Mouse (Mus musculus) brain, adult 10 weeks (tissue): ENCODE results near the gene Krtap19-4. TPM values are rescaled to one million over a fixed set of nuclear protein-coding genes. Genes with fewer than 3 reads are reported as not detected.

ENCODE experiments used
- polyA plus RNA-seq: library from polyadenylated mRNA; stranded (reverse); fragments of 350-450 nt; fragmentation: Illumina TruSeq; extraction: RNeasy Lipid Tissue Mini Kit (QIAGEN cat#74804); gene quantifications from one replicate; pipeline ENCODE4 v1.2.3, GENCODE M21; 2015; ENCODE audit warnings: low read depth, low replicate concordance

The Krtap19-4 gene
- polyA plus RNA-seq, result not detected

GRCm38 (mm10) chr16:88884989-88885388 is at the start of gene Krtap19-4:
Gene Krtap19-4 (minus strand): TSS chr16:88885089.

DNA sequence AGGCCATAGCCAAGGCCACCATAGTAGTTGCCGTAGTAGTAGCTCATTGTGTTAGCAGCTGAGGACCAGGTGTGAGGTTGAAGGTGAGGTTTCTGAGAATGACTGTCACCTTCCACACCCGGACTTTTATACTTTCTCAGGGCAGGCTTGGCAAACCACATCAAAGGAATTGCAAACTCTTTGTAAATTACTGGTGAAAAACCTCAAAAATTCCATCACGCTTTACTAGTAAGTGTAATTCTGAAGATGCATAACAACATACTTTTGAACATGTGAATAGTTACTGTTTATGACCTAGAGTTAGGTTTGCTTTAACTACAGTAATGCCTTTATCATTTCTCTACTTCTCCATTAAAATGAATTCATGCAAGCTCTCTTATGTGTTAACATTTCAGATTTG is 47.3 kb upstream of the Krtap19-4 start, which contains the start of gene Krtap19-9b:
Krtap19-9b (minus strand) TSS at position 101 of the 400 bp plus-strand sequence.

GRCm38 (mm10) chr16:88896357-88896756 is 11.5 kb upstream of the Krtap19-4 start, which contains the start of gene Krtap19-5:
Gene Krtap19-5 (minus strand): TSS chr16:88896457.

GRCm38 (mm10) chr16:88877938-88878337 is 7.0 kb downstream of the Krtap19-4 start, which contains the start of gene Krtap19-3:
Gene Krtap19-3 (minus strand): TSS chr16:88878038.

DNA sequence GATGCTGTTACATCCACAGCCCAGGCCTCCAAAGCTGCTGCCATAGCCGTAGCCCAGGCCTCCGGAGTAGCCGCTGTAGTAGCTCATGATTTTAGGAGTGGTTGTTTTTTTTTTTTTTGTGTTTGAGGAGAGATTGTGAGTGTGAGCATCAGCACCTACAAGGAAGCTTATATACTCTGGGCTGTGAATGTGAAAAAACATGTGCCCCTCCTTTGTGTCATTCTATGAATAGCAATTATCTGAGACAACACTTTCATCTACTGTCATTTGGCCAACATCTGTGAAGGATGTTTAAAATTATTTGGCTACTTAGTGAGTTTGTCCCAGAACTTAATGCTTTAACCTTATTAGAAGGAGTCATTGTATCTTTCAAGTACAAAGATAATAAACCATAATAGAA is 10.7 kb downstream of the Krtap19-4 start, which contains the start of gene Krtap19-2:
Krtap19-2 (minus strand) TSS at position 101 of the 400 bp plus-strand sequence.

DNA sequence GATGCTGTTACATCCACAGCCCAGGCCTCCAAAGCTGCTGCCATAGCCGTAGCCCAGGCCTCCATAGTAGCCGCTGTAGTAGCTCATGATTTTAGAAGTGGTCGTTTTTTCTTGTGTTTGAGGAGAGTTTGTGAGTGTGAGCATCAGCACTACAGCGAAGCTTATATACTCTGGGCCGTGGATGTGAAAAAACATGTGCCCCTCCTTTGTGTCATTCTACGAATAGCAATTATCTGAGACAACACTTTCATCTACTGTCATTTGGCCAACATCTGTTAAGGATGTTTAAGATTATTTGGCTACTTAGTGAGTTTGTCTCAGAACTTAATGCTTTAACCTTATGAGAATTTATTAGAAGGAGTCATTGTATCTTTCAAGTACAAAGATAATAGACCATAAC is 15.6 kb downstream of the Krtap19-4 start, which contains the start of gene Krtap19-1:
Krtap19-1 (minus strand) TSS at position 101 of the 400 bp plus-strand sequence.

Other genes with a start within 250 kb of the Krtap19-4 start
- gene Krtap26-1, start 237.3 kb downstream of the Krtap19-4 start, polyA plus RNA-seq, result not detected
- gene Krtap27-1, start 213.4 kb downstream of the Krtap19-4 start, polyA plus RNA-seq, result not detected
- not detected for gene 2310061N02Rik, start 177.1 kb downstream of the Krtap19-4 start, polyA plus RNA-seq
- not detected for gene Krtap13-1, start 156.2 kb downstream of the Krtap19-4 start, polyA plus RNA-seq
- gene Krtap13, start 133.5 kb downstream of the Krtap19-4 start, polyA plus RNA-seq, result not detected
- not detected for gene 2310034C09Rik, start 126.2 kb downstream of the Krtap19-4 start, polyA plus RNA-seq
- not detected for gene 2310057N15Rik, start 110.9 kb downstream of the Krtap19-4 start, polyA plus RNA-seq
- not detected for gene Gm5965, start 107.2 kb downstream of the Krtap19-4 start, polyA plus RNA-seq
- gene Gm20741, start 72.9 kb downstream of the Krtap19-4 start, polyA plus RNA-seq, result not detected
- gene Krtap15, start 64.9 kb downstream of the Krtap19-4 start, polyA plus RNA-seq, result not detected
- gene Krtap14, start 58.9 kb downstream of the Krtap19-4 start, polyA plus RNA-seq, result not detected
- gene Krtap19-1, start 15.7 kb downstream of the Krtap19-4 start, polyA plus RNA-seq, result not detected
- not detected for gene Krtap19-2, start 10.8 kb downstream of the Krtap19-4 start, polyA plus RNA-seq
- gene Krtap19-3, start 7.1 kb downstream of the Krtap19-4 start, polyA plus RNA-seq, result not detected
- gene Krtap19-5, start 11.4 kb upstream of the Krtap19-4 start, polyA plus RNA-seq, result not detected
- not detected for gene Krtap19-9b, start 47.2 kb upstream of the Krtap19-4 start, polyA plus RNA-seq
- not detected for gene Krtap16-3, start 77.8 kb upstream of the Krtap19-4 start, polyA plus RNA-seq
- gene Krtap22-2, start 125.7 kb upstream of the Krtap19-4 start, polyA plus RNA-seq, result not detected
- gene Gm10229, start 130.2 kb upstream of the Krtap19-4 start, polyA plus RNA-seq, result not detected
- gene Krtap6-1, start 146.6 kb upstream of the Krtap19-4 start, polyA plus RNA-seq, result not detected
- gene Gm10228, start 156.4 kb upstream of the Krtap19-4 start, polyA plus RNA-seq, result not detected
- not detected for gene Krtap6-5, start 162.8 kb upstream of the Krtap19-4 start, polyA plus RNA-seq
- gene 1110025L11Rik, start 178.9 kb upstream of the Krtap19-4 start, polyA plus RNA-seq, result not detected
- not detected for gene Krtap6-3, start 198.9 kb upstream of the Krtap19-4 start, polyA plus RNA-seq